Mouse (Mus musculus) heart, embryonic 11.5 days (tissue): ENCODE results near the gene Gramd2. TPM values are rescaled to one million over a fixed set of nuclear protein-coding genes. Genes with fewer than 3 reads are reported as not detected.

Experiments used
- ATAC-seq: fragments of 200-750 bp; cut with Nextera tagmentation; replicated peaks from 2 replicates; pipeline ENCODE4 v1.8.0; 2017; ENCODE audit warnings: moderate library complexity; ENCODE audit not compliant: insufficient number of reproducible peaks, low FRiP score, low TSS enrichment
- H3K27ac ChIP-seq: fragments of 300-500 bp; sonication (generic); 2 replicates; pipeline ENCODE4 v1.5.1; 2014; ENCODE audit warnings: mild to moderate bottlenecking, low read depth, low read length
- H3K27me3 ChIP-seq: fragments of 300-500 bp; sonication (generic); 2 replicates; pipeline ENCODE4 v1.6.1; 2014; ENCODE audit warnings: mild to moderate bottlenecking, low read length, mixed read lengths; ENCODE audit not compliant: control insufficient read depth, insufficient read depth
- H3K36me3 ChIP-seq: fragments of 300-500 bp; sonication (generic); 2 replicates; pipeline ENCODE4 v1.6.1; 2014; ENCODE audit warnings: mild to moderate bottlenecking, low read length, moderate library complexity, mixed read lengths; ENCODE audit not compliant: control insufficient read depth, insufficient read depth
- H3K4me1 ChIP-seq: fragments of 300-500 bp; sonication (generic); 2 replicates; pipeline ENCODE4 v1.6.1; 2014; ENCODE audit warnings: low read length; ENCODE audit not compliant: control insufficient read depth, insufficient read depth
- H3K4me2 ChIP-seq: fragments of 300-500 bp; sonication (generic); 2 replicates; pipeline ENCODE4 v1.6.1; 2014; ENCODE audit warnings: mild to moderate bottlenecking, moderate library complexity
- H3K4me3 ChIP-seq: fragments of 300-500 bp; sonication (generic); 2 replicates; pipeline ENCODE4 v1.5.1; 2014; ENCODE audit warnings: low read depth, low read length
- H3K9ac ChIP-seq: fragments of 300-500 bp; sonication (generic); 2 replicates; pipeline ENCODE4 v1.6.1; 2014; ENCODE audit warnings: mild to moderate bottlenecking, low read depth, low read length, moderate library complexity
- H3K9me3 ChIP-seq: fragments of 300-500 bp; sonication (generic); replicated peaks from 2 replicates; pipeline ENCODE4 v1.6.1; 2016; ENCODE audit warnings: low read length; ENCODE audit not compliant: control insufficient read depth
- WGBS: fragments of 180-500 bp; shearing (Covaris S2); extraction: QIAGEN DNeasy Blood & Tissue Kit; methylation state at CpG from one replicate; pipeline ENCODE4 v1.1.7; 2014; ENCODE audit not compliant: insufficient replicate concordance; 5-methylcytosine and 5-hydroxymethylcytosine counted together
- polyA plus RNA-seq: library from polyadenylated mRNA; unstranded; fragments of >200 nt; fragmentation: Nextera tagmentation; extraction: Ambion mirVana; gene quantifications from 2 replicates; pipeline ENCODE4 v1.2.1, GENCODE M21; 2014

The Gramd2 gene
- polyA plus RNA-seq, 1 experiment from 2014 or later = 0.14 TPM

DNA sequence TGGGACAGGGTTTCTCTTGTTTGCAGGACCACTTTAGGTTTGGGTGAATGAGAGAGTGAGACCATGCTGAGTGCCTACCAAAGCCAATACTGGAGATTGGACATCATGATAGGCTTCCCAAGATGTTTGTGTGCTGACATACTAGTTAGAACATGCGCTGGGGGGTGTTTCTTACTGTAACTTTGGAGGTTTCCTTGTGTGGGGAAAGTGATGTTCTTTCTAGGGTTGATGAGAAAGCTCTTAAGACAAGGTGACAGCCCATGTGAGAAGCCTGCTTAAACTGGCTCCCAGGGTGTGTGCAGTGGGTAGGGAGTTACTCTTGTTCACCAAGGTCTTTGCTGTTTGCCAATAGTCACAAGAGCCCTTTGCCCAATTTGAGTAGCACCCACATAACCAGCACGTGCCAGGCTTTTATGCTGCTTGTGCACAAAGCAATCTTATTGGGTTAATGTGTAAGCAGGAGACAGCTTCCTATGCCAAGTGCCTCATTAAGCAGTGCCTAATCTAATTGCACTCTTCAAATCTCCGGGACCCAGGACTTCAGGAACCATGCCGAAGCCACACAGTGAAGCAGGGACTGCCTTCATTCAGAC is 15.2 kb upstream of the Gramd2 start:
- Histone ChIP-seq H3K4me2 (no peak overlapping the region), H3K9ac (no peak overlapping the region), H3K4me1 (peaks cover 58% of the 10 kb centered on the region), H3K27me3 (no peaks in the 10 kb centered on the region), H3K36me3 (peaks cover 41% of the 10 kb centered on the region), H3K4me3 (no peak overlapping the region), H3K27ac (peak overlapping the region; percentile 58; the same call in 1 of the 2 replicates), H3K9me3 (no peaks in the 10 kb centered on the region)
- ATAC-seq = no peak
- 84% methylated on average over 4 of the region's 4 CpGs for WGBS

GRCm38 (mm10) chr9:59666016-59666415 is 13.9 kb upstream of the Gramd2 start:
- H3K4me3 ChIP-seq = no peak overlapping the region
- peaks cover 52% of the 10 kb centered on the region for H3K36me3 ChIP-seq
- peaks cover 46% of the 10 kb centered on the region for H3K4me1 ChIP-seq
- H3K9me3 ChIP-seq = no peaks in the 10 kb centered on the region
- H3K27ac ChIP-seq = no peak overlapping the region; the same call in 1 of the 2 replicates
- H3K9ac ChIP-seq = no peak overlapping the region
- 78% methylated on average over 8 of the region's 8 CpGs for WGBS
- H3K27me3 ChIP-seq = no peaks in the 10 kb centered on the region
- no peak for ATAC-seq
- no peak overlapping the region for H3K4me2 ChIP-seq

- H3K9ac ChIP-seq = no peak overlapping the region
Observed at GRCm38 (mm10) chr9:59666813-59667212, 13.1 kb upstream of the Gramd2 start.

DNA sequence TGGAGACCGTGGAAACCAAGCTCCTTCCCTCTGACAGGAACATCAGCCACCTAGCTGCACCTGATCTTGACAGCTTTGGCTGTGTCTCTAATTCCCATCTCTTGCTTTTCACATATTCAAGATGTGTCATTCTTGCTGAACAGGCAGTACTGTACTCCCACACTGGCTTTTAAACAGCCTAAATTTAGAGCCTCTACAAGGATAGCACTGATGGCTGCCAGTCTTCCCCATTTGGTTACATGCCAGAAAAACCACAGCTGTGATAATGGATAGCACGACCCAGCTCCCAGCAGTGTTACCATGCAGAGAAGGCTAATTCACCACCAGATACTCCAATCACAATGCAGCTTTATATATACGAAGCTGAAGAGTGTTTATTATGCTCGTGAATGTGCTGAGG is 12.7 kb upstream of the Gramd2 start:
- peaks cover 57% of the 10 kb centered on the region for H3K36me3 ChIP-seq
- H3K9me3 ChIP-seq = no peaks in the 10 kb centered on the region
- ATAC-seq = no peak
- no peak overlapping the region for H3K9ac ChIP-seq
- WGBS = 65% methylated on average over 4 of the region's 4 CpGs
- no peaks in the 10 kb centered on the region for H3K27me3 ChIP-seq
- peaks cover 33% of the 10 kb centered on the region for H3K4me1 ChIP-seq
- H3K4me2 ChIP-seq = no peak overlapping the region
- no peak overlapping the region for H3K4me3 ChIP-seq
- H3K27ac ChIP-seq = peak overlapping the region; percentile 66

More at GRCm38 (mm10) chr9:59666813-59667212, 13.1 kb upstream of the Gramd2 start:
- Histone ChIP-seq H3K9me3 (no peaks in the 10 kb centered on the region), H3K4me3 (no peak overlapping the region), H3K36me3 (peaks cover 56% of the 10 kb centered on the region), H3K27me3 (no peaks in the 10 kb centered on the region), H3K4me1 (peaks cover 38% of the 10 kb centered on the region), H3K27ac (peak overlapping the region; percentile 66), H3K4me2 (no peak overlapping the region)
- WGBS = 55% methylated on average over 1 of the region's 1 CpGs
- ATAC-seq = no peak

DNA sequence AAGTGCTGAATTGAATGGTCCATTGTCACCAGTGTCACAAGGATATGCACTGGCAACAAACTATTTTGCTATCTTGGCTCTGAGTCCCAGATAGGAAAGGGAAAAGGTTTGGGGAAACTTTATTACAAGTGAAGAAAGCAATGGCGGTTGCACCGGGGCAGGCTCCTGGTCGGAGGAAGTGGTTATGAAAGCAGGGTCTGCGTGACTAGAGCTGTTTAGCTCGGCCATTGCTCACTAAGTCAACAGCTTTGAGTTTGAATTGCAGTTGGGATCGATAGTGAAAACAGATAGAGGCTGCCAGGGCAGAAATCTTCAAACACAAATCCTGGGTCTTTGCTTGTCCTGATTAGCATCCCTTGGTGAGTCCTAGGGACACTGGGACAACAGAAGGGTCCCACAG is 12.0 kb upstream of the Gramd2 start:
- Histone ChIP-seq H3K4me1 (peaks cover 27% of the 10 kb centered on the region), H3K9ac (no peak overlapping the region), H3K9me3 (no peaks in the 10 kb centered on the region), H3K27ac (peak overlapping the region; percentile 50; the same call in 1 of the 2 replicates), H3K36me3 (peaks cover 62% of the 10 kb centered on the region), H3K4me3 (no peak overlapping the region), H3K27me3 (no peaks in the 10 kb centered on the region), H3K4me2 (no peak overlapping the region)
- no peak for ATAC-seq
- WGBS = 85% methylated on average over 6 of the region's 6 CpGs

DNA sequence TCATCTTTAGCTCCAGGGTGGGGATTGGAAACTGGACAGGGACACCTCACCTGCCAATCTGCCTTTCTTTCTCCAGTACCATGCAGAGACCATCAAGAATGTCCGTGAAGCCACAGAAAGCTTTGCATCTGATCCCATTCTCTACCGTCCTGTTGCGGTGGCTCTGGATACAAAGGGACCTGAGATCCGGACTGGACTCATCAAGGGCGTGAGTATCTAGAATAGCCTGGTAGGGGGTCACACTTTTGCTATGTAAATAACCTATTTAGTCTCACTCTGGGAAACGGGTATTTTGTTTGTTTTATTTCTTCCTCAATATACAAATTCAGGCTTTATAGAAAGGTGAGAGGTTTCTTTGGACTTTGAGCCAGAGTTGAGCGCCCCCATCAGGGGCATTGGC is 11.5 kb upstream of the Gramd2 start:
- no peak for ATAC-seq
- no peak overlapping the region for H3K9ac ChIP-seq
- H3K4me2 ChIP-seq = no peak overlapping the region
- H3K4me1 ChIP-seq = peaks cover 21% of the 10 kb centered on the region
- no peaks in the 10 kb centered on the region for H3K27me3 ChIP-seq
- peaks cover 63% of the 10 kb centered on the region for H3K36me3 ChIP-seq
- H3K9me3 ChIP-seq = no peaks in the 10 kb centered on the region
- H3K27ac ChIP-seq = no peak overlapping the region
- H3K4me3 ChIP-seq = no peak overlapping the region
- WGBS = 85% methylated on average over 7 of the region's 7 CpGs

DNA sequence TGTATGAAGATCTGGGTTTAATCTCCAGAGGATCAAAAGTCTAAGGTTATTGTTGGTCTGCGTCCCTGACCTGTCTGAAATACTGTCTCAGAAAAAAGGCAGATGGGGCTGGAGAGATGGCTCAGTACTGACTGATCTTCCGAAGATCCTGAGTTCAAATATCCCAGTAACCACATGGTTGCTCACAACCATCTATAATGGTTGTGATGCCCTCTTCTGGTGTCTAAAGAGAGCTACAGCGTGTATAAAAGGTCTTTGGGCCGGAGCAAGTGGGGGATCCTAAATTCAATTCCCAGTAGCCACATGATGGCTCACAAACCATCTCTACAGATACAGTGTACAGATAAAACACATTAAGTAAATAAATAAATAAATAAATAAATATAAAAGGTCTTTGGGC is 10.8 kb upstream of the Gramd2 start:
- Histone ChIP-seq H3K4me2 (no peak overlapping the region), H3K27me3 (no peaks in the 10 kb centered on the region), H3K4me1 (peaks cover 14% of the 10 kb centered on the region), H3K36me3 (peaks cover 68% of the 10 kb centered on the region), H3K9me3 (no peaks in the 10 kb centered on the region), H3K9ac (no peak overlapping the region), H3K4me3 (no peak overlapping the region), H3K27ac (no peak overlapping the region)
- no peak for ATAC-seq
- WGBS = 86% methylated on average over 4 of the region's 4 CpGs

DNA sequence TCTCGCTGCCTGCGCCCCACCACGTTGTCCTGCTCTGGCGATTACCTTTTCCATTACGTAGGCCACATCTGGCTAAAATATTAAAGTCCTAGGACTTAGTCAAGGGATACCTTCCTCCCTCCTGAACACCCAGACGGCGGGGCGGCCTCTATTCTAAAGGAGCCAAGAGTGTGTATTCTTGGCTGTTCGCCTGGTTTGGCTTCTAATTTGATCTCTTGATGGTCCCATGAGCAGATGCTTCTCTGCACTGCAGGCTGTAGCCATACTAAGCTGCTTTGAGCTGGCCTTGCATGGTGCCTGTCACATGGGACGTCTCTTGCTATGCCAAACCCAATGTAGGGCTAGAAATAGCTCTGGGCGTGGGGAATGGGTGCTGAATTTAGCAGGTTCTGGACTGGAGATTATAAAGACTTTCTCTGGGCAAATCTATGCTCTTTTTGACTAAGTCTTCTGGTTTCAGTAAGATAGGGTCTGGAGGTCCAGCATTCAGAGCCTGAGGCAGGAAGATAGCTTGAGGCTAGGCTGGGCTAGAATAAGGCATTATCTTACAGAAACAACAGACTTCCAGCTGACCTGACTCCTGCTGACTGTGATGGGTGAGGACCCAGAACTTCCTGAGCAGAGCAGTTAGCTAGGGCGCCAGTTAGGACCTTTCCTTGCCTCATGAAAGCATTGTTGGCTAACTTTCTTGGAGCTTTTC is 7.6 kb upstream of the Gramd2 start:
- no peak overlapping the region for H3K4me2 ChIP-seq
- H3K9ac ChIP-seq = no peak overlapping the region
- WGBS = 83% methylated on average over 12 of the region's 12 CpGs
- no peaks in the 10 kb centered on the region for H3K27me3 ChIP-seq
- H3K9me3 ChIP-seq = no peaks in the 10 kb centered on the region
- peaks cover under 1% of the 10 kb centered on the region for H3K4me1 ChIP-seq
- no peak overlapping the region for H3K4me3 ChIP-seq
- 0 out of 2 replicates have a peak overlapping the region, but pooled peaks have one; percentile 22 for H3K27ac ChIP-seq
- H3K36me3 ChIP-seq = peaks cover 73% of the 10 kb centered on the region
- ATAC-seq = peak; percentile 44; the same call in 1 of the 2 replicates
